26 mouse cellular contexts compared by ENCODE assay signal in genomic region chr10:60532502-60532901, GRCm38 (mm10).
A peak's percentile ranks its signal among the peaks of the same experiment; 100 is the strongest.
DNase-seq lines count a peak whose midpoint lies in the region; ATAC-seq and TF ChIP-seq lines count a peak whose summit lies in the region.
"Had no signal": no experiment of that assay in that cellular context is flagged by ENCODE, and none has a peak within 500 bp of the region (broad histone marks: within the 10 kb centered on the region; RNA-seq: fewer than 3 reads in every experiment).

No protein-coding gene starts in this region.

- H3K4me1 ChIP-seq in hindbrain, embryonic 12.5 days, result peaks cover 2% of the 10 kb centered on the region; the same call in 1 of the 2 replicates
- no peaks in the 10 kb centered on the region for H3K4me1 ChIP-seq in hindbrain, postnatal 0 days (ENCODE audit: insufficient read depth, low read length)
- peaks cover 5% of the 10 kb centered on the region; the same call in 1 of the 2 replicates for H3K4me1 ChIP-seq in midbrain, embryonic 11.5 days (ENCODE audit: control insufficient read depth, insufficient read depth, low read length)
- H3K4me1 ChIP-seq in midbrain, embryonic 10.5 days, result peaks cover 20% of the 10 kb centered on the region
- H3K4me1 ChIP-seq: embryonic facial prominence, embryonic 12.5 days; embryonic facial prominence, embryonic 15.5 days had no signal

- 68% methylated on average over 4 of the region's 4 CpGs for WGBS in hindbrain, embryonic 12.5 days
- WGBS in hindbrain, postnatal 0 days, result 58% methylated on average over 4 of the region's 4 CpGs
- WGBS in midbrain, embryonic 11.5 days, result 71% methylated on average over 4 of the region's 4 CpGs
- WGBS in midbrain, embryonic 10.5 days, result 65% methylated on average over 4 of the region's 4 CpGs

- TF ChIP-seq CTCF in hindbrain, postnatal 0 days (IDR thresholded peaks at IDR 0.05; ENCODE audit: low read depth), result no peak

- H3K9ac ChIP-seq in hindbrain, embryonic 12.5 days, result peak overlapping the region; percentile 18; the same call in 1 of the 2 replicates
- H3K9ac ChIP-seq in hindbrain, postnatal 0 days (replicated peaks; ENCODE audit: low read length), result no peak overlapping the region
- H3K9ac ChIP-seq in midbrain, embryonic 11.5 days (ENCODE audit: low read length), result no peak overlapping the region
- H3K9ac ChIP-seq: embryonic facial prominence, embryonic 12.5 days; embryonic facial prominence, embryonic 15.5 days; forebrain, embryonic 12.5 days; heart, embryonic 15.5 days; hindbrain, embryonic 14.5 days had no signal

- H3K4me2 ChIP-seq in hindbrain, embryonic 12.5 days (replicated peaks), result no peak overlapping the region
- H3K4me2 ChIP-seq in hindbrain, postnatal 0 days (ENCODE audit: low read depth, low read length), result no peak overlapping the region
- no peak overlapping the region for H3K4me2 ChIP-seq in midbrain, embryonic 11.5 days
- H3K4me2 ChIP-seq: embryonic facial prominence, embryonic 12.5 days; embryonic facial prominence, embryonic 15.5 days; forebrain, embryonic 12.5 days; heart, embryonic 11.5 days; heart, embryonic 15.5 days; hindbrain, embryonic 14.5 days had no signal

- H3K27me3 ChIP-seq in hindbrain, embryonic 12.5 days, result peaks cover 11% of the 10 kb centered on the region; the same call in 1 of the 2 replicates
- no peaks in the 10 kb centered on the region; the same call in 1 of the 2 replicates for H3K27me3 ChIP-seq in hindbrain, postnatal 0 days (ENCODE audit: insufficient read depth, low read length)
- no peaks in the 10 kb centered on the region; the same call in 1 of the 2 replicates for H3K27me3 ChIP-seq in midbrain, embryonic 11.5 days (ENCODE audit: control insufficient read depth, insufficient read depth, low read length)
- no peaks in the 10 kb centered on the region for H3K27me3 ChIP-seq in midbrain, embryonic 10.5 days (ENCODE audit: low read depth, poor library complexity, severe bottlenecking)
- H3K27me3 ChIP-seq: embryonic facial prominence, embryonic 12.5 days; embryonic facial prominence, embryonic 15.5 days; Patski had no signal

- ATAC-seq in hindbrain, embryonic 12.5 days (ENCODE audit: low FRiP score), result no peak
- no peak for ATAC-seq in hindbrain, postnatal 0 days
- no peak for ATAC-seq in midbrain, embryonic 11.5 days (ENCODE audit: low FRiP score)
- ATAC-seq: CD4-positive, CD25-positive, alpha-beta regulatory T cell, adult 4 months; forebrain, embryonic 16.5 days; Patski had no signal

- no peak for DNase-seq in hindbrain, postnatal 0 days (ENCODE audit: low spot score)
- DNase-seq in midbrain, embryonic 11.5 days (ENCODE audit: low spot score, missing footprints), result peak; percentile 62
- no peak for DNase-seq in midbrain, embryonic 10.5 days (ENCODE audit: low spot score)
- peak; percentile 35 for DNase-seq in NIH3T3 (ENCODE audit: low read depth)
- no peak for DNase-seq in testis, postnatal 14 days (ENCODE audit: low spot score)
- DNase-seq: adrenal gland, postnatal 10 days; adrenal gland, postnatal 36 days; cerebellum, adult 11 months; cerebellum, adult 2 months; cerebellum, adult 9-11 months; cerebellum, postnatal 25 days; gastrocnemius, postnatal 10 days; gastrocnemius, postnatal 36 days; heart, postnatal 10 days; heart, postnatal 36 days had no signal

- H3K36me3 ChIP-seq in hindbrain, embryonic 12.5 days, result no peaks in the 10 kb centered on the region
- no peaks in the 10 kb centered on the region for H3K36me3 ChIP-seq in hindbrain, postnatal 0 days (ENCODE audit: insufficient read depth, low read length)
- no peaks in the 10 kb centered on the region for H3K36me3 ChIP-seq in midbrain, embryonic 11.5 days (ENCODE audit: control insufficient read depth, insufficient read depth, low read length)
- no peaks in the 10 kb centered on the region for H3K36me3 ChIP-seq in midbrain, embryonic 10.5 days
- H3K36me3 ChIP-seq: embryonic facial prominence, embryonic 12.5 days; embryonic facial prominence, embryonic 15.5 days; forebrain, embryonic 12.5 days; heart, embryonic 15.5 days; hindbrain, embryonic 10.5 days had no signal

- H3K4me3 ChIP-seq in hindbrain, embryonic 12.5 days, result no peak overlapping the region
- H3K4me3 ChIP-seq in hindbrain, postnatal 0 days (ENCODE audit: low read length), result no peak overlapping the region
- H3K4me3 ChIP-seq in midbrain, embryonic 11.5 days (ENCODE audit: low read depth, low read length), result no peak overlapping the region
- no peak overlapping the region for H3K4me3 ChIP-seq in midbrain, embryonic 10.5 days
- H3K4me3 ChIP-seq: embryonic facial prominence, embryonic 12.5 days; embryonic facial prominence, embryonic 15.5 days; forebrain, embryonic 12.5 days; heart, embryonic 15.5 days; hindbrain, embryonic 10.5 days had no signal

- no peaks in the 10 kb centered on the region for H3K9me3 ChIP-seq in hindbrain, embryonic 12.5 days (replicated peaks)
- H3K9me3 ChIP-seq in hindbrain, postnatal 0 days (ENCODE audit: low read length), result no peaks in the 10 kb centered on the region
- no peaks in the 10 kb centered on the region for H3K9me3 ChIP-seq in midbrain, embryonic 11.5 days (ENCODE audit: control insufficient read depth, low read length)
- no peaks in the 10 kb centered on the region for H3K9me3 ChIP-seq in midbrain, embryonic 10.5 days (replicated peaks)
- H3K9me3 ChIP-seq: embryonic facial prominence, embryonic 12.5 days; embryonic facial prominence, embryonic 15.5 days; forebrain, embryonic 12.5 days; heart, embryonic 15.5 days; hindbrain, embryonic 10.5 days had no signal

- H3K27ac ChIP-seq in hindbrain, embryonic 12.5 days, result no peak overlapping the region
- no peak overlapping the region for H3K27ac ChIP-seq in hindbrain, postnatal 0 days
- H3K27ac ChIP-seq in midbrain, embryonic 11.5 days (ENCODE audit: low read depth, low read length), result no peak overlapping the region
- no peak overlapping the region for H3K27ac ChIP-seq in midbrain, embryonic 10.5 days (replicated peaks)
- H3K27ac ChIP-seq: embryonic facial prominence, embryonic 12.5 days; embryonic facial prominence, embryonic 15.5 days; forebrain, embryonic 12.5 days; heart, embryonic 15.5 days; hindbrain, embryonic 10.5 days; hindbrain, embryonic 14.5 days had no signal

Comparison
In these comparisons a context has a peak if more than half of its experiments do, and no peak if none do; other contexts are left out.
1. DNase-seq: peak in midbrain, embryonic 11.5 days (single experiment) and NIH3T3 (single experiment); none in hindbrain, postnatal 0 days (single experiment), midbrain, embryonic 10.5 days (single experiment) and testis, postnatal 14 days (single experiment).